In genomic region chr9:25482999-25483347, GRCm38 (mm10) we compare ENCODE assay signal across 8 mouse cellular contexts. TPM values are rescaled to one million over a fixed set of nuclear protein-coding genes. Genes with fewer than 3 reads are reported as not detected.
DNase-seq lines count a peak whose midpoint lies in the region; ATAC-seq and TF ChIP-seq lines count a peak whose summit lies in the region.

No protein-coding gene starts in this region.

- H3K9me3 ChIP-seq in megakaryocyte, embryonic 14.5 days: no peaks in the 10 kb centered on the region
- H3K9me3 ChIP-seq in liver, embryonic 11.5 days (ENCODE audit: control insufficient read depth, low read length): no peaks in the 10 kb centered on the region

- TF ChIP-seq POLR2A in cerebellum, adult 2 months (IDR thresholded peaks at IDR 0.05; ENCODE audit: borderline replicate concordance, insufficient read depth, low read length): no peak

- no peak for ATAC-seq in megakaryocyte, adult 5-6 weeks (ENCODE audit: poor library complexity, severe bottlenecking)
- ATAC-seq in liver, embryonic 11.5 days (replicated peaks; ENCODE audit: low FRiP score): no peak

- TF ChIP-seq CTCF in cerebellum, adult 2 months (IDR thresholded peaks at IDR 0.05; ENCODE audit: borderline replicate concordance, insufficient read depth, low read depth, low read length): 0 out of 2 replicates have a peak, but pooled peaks have one; percentile 3

- no peaks in the 10 kb centered on the region for H3K36me3 ChIP-seq in megakaryocyte, embryonic 14.5 days (replicated peaks; ENCODE audit: low read length)
- no peaks in the 10 kb centered on the region for H3K36me3 ChIP-seq in liver, embryonic 11.5 days (ENCODE audit: control insufficient read depth, insufficient read depth, low read length)

- H3K4me1 ChIP-seq in cerebellum, adult 2 months (ENCODE audit: control insufficient read depth, insufficient read depth, low read length): peaks cover 20% of the 10 kb centered on the region
- peaks cover 20% of the 10 kb centered on the region for H3K4me1 ChIP-seq in megakaryocyte, embryonic 14.5 days
- H3K4me1 ChIP-seq in liver, embryonic 11.5 days (replicated peaks; ENCODE audit: control insufficient read depth, insufficient read depth, low read length): peaks cover 8% of the 10 kb centered on the region

- H3K27ac ChIP-seq in cerebellum, adult 2 months (ENCODE audit: insufficient read depth, low read length): no peak overlapping the region
- H3K27ac ChIP-seq in liver, embryonic 11.5 days (ENCODE audit: low read depth, low read length): no peak overlapping the region

- 86% methylated on average over 9 of the region's 9 CpGs for WGBS in cerebellum, adult 2 months
- WGBS in liver, embryonic 11.5 days: 73% methylated on average over 9 of the region's 9 CpGs

- DNase-seq in cerebellum, adult 2 months: no peak
- no peak for DNase-seq in cerebellum, postnatal 10 days
- no peak for DNase-seq in liver, embryonic 11.5 days (ENCODE audit: low spot score)
- peak; percentile 21 for DNase-seq in thymus, postnatal 0 days (ENCODE audit: low spot score)
- DNase-seq in spleen, adult 12 weeks (ENCODE audit: low spot score): no peak
- DNase-seq in adrenal gland, postnatal 25 days: no peak

- no peak overlapping the region for H3K9ac ChIP-seq in liver, embryonic 11.5 days (ENCODE audit: low read depth, low read length)

- no peaks in the 10 kb centered on the region for H3K27me3 ChIP-seq in cerebellum, adult 2 months (ENCODE audit: control insufficient read depth, insufficient read depth, low read length)
- H3K27me3 ChIP-seq in megakaryocyte, embryonic 14.5 days (replicated peaks): peaks cover 40% of the 10 kb centered on the region
- H3K27me3 ChIP-seq in liver, embryonic 11.5 days (replicated peaks; ENCODE audit: control insufficient read depth, insufficient read depth, low read length): peaks cover 5% of the 10 kb centered on the region; the same call in 1 of the 2 replicates

- H3K4me2 ChIP-seq in liver, embryonic 11.5 days: peak overlapping the region; percentile 99

- no peak overlapping the region for H3K4me3 ChIP-seq in cerebellum, adult 2 months (replicated peaks; ENCODE audit: insufficient read depth, low read depth, low read length)
- H3K4me3 ChIP-seq in megakaryocyte, embryonic 14.5 days (replicated peaks): peak overlapping the region; percentile 93
- H3K4me3 ChIP-seq in liver, embryonic 11.5 days (ENCODE audit: low read depth, low read length): peak overlapping the region; percentile 69

RNA-seq across cellular contexts. Expression of gene Eepd1, which starts 1.6 kb away (rescaled TPM):
- 11.0 and 11.2 TPM in 2 replicates for polyA plus RNA-seq in cerebellum, adult 2 months (2012; rRNA removed)
- 2.1 and 3.3 TPM in 2 replicates for polyA plus RNA-seq in megakaryocyte, embryonic 14.5 days (2012; ENCODE audit: insufficient read depth, low replicate concordance)
- total RNA-seq in megakaryocyte, adult 5-6 weeks (2015): 7.0 and 7.4 TPM in 2 replicates
- total RNA-seq in megakaryocyte, adult 5-6 weeks (2017): 16.9 and 20.5 TPM in 2 replicates
- polyA plus RNA-seq in liver, embryonic 11.5 days (2014; fragmentation: Nextera tagmentation; extraction: Ambion mirVana): 9.4 and 10.9 TPM in 2 replicates
- 4.7 and 4.9 TPM in 2 replicates for polyA plus RNA-seq in thymus, postnatal 0 days (2015; fragmentation: Nextera tagmentation; extraction: Ambion mirVana)
- 42.0 and 53.9 TPM in 2 replicates for total RNA-seq in adrenal gland, postnatal 25 days (2021)
